Mouse (Mus musculus) forebrain, embryonic 16.5 days (tissue): ENCODE data around the gene Hoxa6. TPM values are rescaled to one million over a fixed set of nuclear protein-coding genes. Genes with fewer than 3 reads are reported as not detected.

ENCODE experiments used
- ATAC-seq: fragments of 200-750 bp; cut with Nextera tagmentation; 2 replicates; pipeline ENCODE4 v1.8.0; 2017; ENCODE audit warnings: mild to moderate bottlenecking, moderate library complexity
- H3K27ac ChIP-seq: fragments of 300-500 bp; sonication (generic); 2 replicates; pipeline ENCODE4 v1.5.1; 2014; ENCODE audit warnings: low read length, control low read depth
- H3K27me3 ChIP-seq: fragments of 300-500 bp; sonication (generic); replicated peaks from 2 replicates; pipeline ENCODE4 v1.6.1; 2014; ENCODE audit warnings: low read length; ENCODE audit not compliant: control insufficient read depth, insufficient read depth
- H3K36me3 ChIP-seq: fragments of 300-500 bp; sonication (generic); 2 replicates; pipeline ENCODE4 v1.6.1; 2014; ENCODE audit not compliant: control insufficient read depth, insufficient read depth
- H3K4me1 ChIP-seq: fragments of 300-500 bp; sonication (generic); replicated peaks from 2 replicates; pipeline ENCODE4 v1.6.1; 2014; ENCODE audit warnings: low read length; ENCODE audit not compliant: control insufficient read depth, insufficient read depth
- H3K4me2 ChIP-seq: fragments of 300-500 bp; sonication (generic); 2 replicates; pipeline ENCODE4 v1.6.1; 2014; ENCODE audit warnings: mild to moderate bottlenecking, low read length, control low read depth
- H3K4me3 ChIP-seq: fragments of 300-500 bp; sonication (generic); replicated peaks from 2 replicates; pipeline ENCODE4 v1.5.1; 2014; ENCODE audit warnings: mild to moderate bottlenecking, low read length, control low read depth
- H3K9ac ChIP-seq: fragments of 300-500 bp; sonication (generic); replicated peaks from 2 replicates; pipeline ENCODE4 v1.6.1; 2014; ENCODE audit warnings: low read depth, low read length, control low read depth
- H3K9me3 ChIP-seq: fragments of 300-500 bp; sonication (generic); 2 replicates; pipeline ENCODE4 v1.6.1; 2016; ENCODE audit warnings: low read length; ENCODE audit not compliant: control insufficient read depth
- WGBS: fragments of 180-500 bp; shearing (Covaris S2); extraction: QIAGEN DNeasy Blood & Tissue Kit; methylation state at CpG from one replicate; pipeline ENCODE4 v1.1.7; 2014; 5-methylcytosine and 5-hydroxymethylcytosine counted together
- polyA plus RNA-seq: library from polyadenylated mRNA; unstranded; fragments of >200 nt; fragmentation: Nextera tagmentation; extraction: Ambion mirVana; gene quantifications from 2 replicates; pipeline ENCODE4 v1.2.1, GENCODE M21; 2015

The Hoxa6 gene
- polyA plus RNA-seq, 1 experiment from 2014 or later: not detected

- under 1% methylated on average over 25 of the region's 25 CpGs for WGBS
- Histone ChIP-seq H3K36me3 (no peaks in the 10 kb centered on the region), H3K9ac (no peak overlapping the region), H3K4me2 (peak overlapping the region; percentile 39), H3K4me1 (peaks cover 17% of the 10 kb centered on the region), H3K9me3 (no peaks in the 10 kb centered on the region), H3K27ac (no peak overlapping the region), H3K27me3 (peaks cover 94% of the 10 kb centered on the region), H3K4me3 (peak overlapping the region; percentile 24)
- ATAC-seq: peak; percentile 41; the same call in 1 of the 2 replicates
Observed at GRCm38 (mm10) chr6:52217459-52217768, 8.9 kb upstream of the Hoxa6 start.

GRCm38 (mm10) chr6:52216691-52217458 is 8.4 kb upstream of the Hoxa6 start:
- peak overlapping the region; percentile 24 for H3K4me3 ChIP-seq
- H3K9me3 ChIP-seq: no peaks in the 10 kb centered on the region
- peaks cover 15% of the 10 kb centered on the region for H3K4me1 ChIP-seq
- ATAC-seq: no peak
- H3K9ac ChIP-seq: no peak overlapping the region
- H3K36me3 ChIP-seq: no peaks in the 10 kb centered on the region
- 2% methylated on average over 60 of the region's 60 CpGs for WGBS
- peak overlapping the region; percentile 39 for H3K4me2 ChIP-seq
- no peak overlapping the region for H3K27ac ChIP-seq
- H3K27me3 ChIP-seq: peaks cover 94% of the 10 kb centered on the region

DNA sequence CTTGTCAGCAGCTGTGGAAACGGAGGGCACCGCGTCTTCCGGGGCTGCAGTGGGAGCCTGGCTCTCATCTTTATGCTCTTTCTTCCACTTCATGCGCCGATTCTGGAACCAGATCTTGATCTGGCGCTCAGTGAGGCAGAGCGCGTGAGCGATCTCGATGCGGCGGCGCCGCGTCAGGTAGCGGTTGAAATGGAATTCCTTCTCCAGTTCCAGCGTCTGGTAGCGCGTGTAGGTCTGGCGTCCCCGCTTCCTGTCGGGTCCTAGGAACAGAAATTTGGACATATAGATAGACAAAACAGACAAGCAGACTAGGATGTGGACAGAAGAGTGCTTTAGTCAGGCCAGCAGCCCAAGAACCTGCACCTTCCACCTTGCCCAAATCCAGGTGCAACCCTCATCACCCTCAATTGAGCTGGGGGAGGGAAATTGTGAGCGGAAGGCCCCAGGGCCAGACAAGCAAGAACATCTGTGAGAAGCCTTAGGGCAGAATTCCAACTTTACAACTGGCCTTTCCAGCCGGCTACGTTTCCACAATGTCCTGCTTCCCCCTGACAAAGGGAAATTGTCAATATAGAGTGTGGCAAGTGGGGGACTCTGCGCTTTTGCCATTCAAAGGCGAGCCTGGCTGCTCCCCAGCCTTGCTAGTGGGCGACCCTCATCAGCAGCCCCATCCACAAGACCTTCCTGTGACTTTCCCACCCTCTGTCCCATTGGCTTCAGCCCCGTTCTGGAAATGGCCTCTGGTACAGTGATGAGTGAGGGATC is 7.4 kb upstream of the Hoxa6 start:
- no peak overlapping the region for H3K4me3 ChIP-seq
- no peaks in the 10 kb centered on the region for H3K36me3 ChIP-seq
- H3K27ac ChIP-seq: no peak overlapping the region
- 1% methylated on average over 30 of the region's 30 CpGs for WGBS
- H3K4me2 ChIP-seq: no peak overlapping the region
- H3K9ac ChIP-seq: no peak overlapping the region
- ATAC-seq: no peak
- H3K9me3 ChIP-seq: no peaks in the 10 kb centered on the region
- H3K4me1 ChIP-seq: peaks cover 10% of the 10 kb centered on the region
- peaks cover 95% of the 10 kb centered on the region for H3K27me3 ChIP-seq

DNA sequence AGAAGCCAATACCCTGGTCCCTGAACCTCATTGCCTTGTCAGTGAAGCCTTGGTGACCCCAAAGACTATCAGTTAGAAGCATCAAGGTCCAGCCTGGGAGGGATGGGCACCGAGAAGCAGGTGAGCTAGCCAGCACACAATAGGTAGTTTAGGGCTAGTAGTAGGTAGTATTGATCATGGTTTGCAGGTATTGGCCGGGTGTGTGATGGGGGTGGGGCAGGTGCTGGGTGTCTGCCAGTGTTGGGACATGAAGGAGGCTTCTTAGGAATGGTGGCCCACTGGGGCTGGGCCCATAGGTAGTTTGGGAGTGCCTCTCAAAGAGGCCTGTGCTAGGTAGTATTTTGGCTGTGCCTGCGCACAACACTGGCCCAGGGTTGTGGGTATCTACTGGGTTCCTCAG is 6.5 kb upstream of the Hoxa6 start:
- Histone ChIP-seq H3K9ac (no peak overlapping the region), H3K4me3 (no peak overlapping the region), H3K9me3 (no peaks in the 10 kb centered on the region), H3K27ac (no peak overlapping the region), H3K27me3 (peaks cover 94% of the 10 kb centered on the region), H3K4me1 (peaks cover 10% of the 10 kb centered on the region), H3K4me2 (no peak overlapping the region), H3K36me3 (no peaks in the 10 kb centered on the region)
- WGBS: 17% methylated on average over 3 of the region's 3 CpGs
- no peak for ATAC-seq

GRCm38 (mm10) chr6:52214271-52214670 is 5.7 kb upstream of the Hoxa6 start:
- no peak overlapping the region for H3K4me3 ChIP-seq
- H3K9ac ChIP-seq: no peak overlapping the region
- no peaks in the 10 kb centered on the region for H3K36me3 ChIP-seq
- ATAC-seq: no peak
- no peaks in the 10 kb centered on the region for H3K9me3 ChIP-seq
- no peak overlapping the region for H3K4me2 ChIP-seq
- WGBS: 6% methylated on average over 5 of the region's 5 CpGs
- H3K27ac ChIP-seq: no peak overlapping the region
- peaks cover 94% of the 10 kb centered on the region for H3K27me3 ChIP-seq
- H3K4me1 ChIP-seq: peaks cover 10% of the 10 kb centered on the region

DNA sequence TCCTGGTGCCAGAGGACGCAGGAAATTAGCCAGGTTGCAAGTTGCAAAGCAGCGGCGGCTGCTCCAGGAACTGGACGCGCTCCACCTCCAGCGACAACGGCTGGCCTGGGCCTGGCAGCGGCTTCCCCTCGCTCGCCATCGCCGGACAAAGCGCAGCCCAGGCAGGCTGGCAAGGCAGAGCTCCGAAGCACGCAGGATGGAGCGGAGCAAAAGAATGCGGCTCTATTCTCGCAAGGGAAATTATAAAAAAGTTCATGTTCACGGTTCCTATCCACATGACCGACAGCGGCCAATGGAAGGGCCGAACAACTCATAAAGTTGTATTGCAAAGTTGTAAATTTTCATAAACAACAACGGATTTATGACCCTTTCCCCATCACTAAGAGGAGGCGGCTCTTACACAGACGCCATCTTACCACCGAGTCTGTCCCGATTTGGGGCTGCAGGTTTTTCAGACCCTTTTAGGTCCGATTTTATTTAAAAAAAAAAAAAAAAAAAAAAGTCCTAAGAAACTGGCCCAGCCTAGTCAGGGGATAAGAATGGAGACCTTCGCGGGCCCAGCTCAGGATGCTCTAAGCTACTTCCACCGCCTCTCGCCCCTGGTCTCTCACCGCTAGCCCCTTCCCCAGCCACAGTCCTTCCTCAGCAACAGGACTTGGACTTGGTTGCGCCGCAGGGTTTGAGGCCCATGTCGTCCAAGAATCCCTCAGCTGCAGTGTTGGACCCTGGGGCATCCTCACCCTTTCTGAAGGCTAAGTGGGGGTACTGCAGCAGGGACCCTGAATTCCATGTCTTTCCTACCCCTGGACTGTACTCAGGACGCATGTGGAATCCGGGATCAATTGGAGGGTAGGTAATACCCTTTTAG is 4.8 kb upstream of the Hoxa6 start, which contains the start of the genes Hoxa3 and Gm28308:
TSS of gene Hoxa3 (minus strand) at position 218 of the 868 bp plus-strand sequence.
TSS of gene Gm28308 (minus strand) at position 221 of the 868 bp plus-strand sequence.
- ATAC-seq: no peak
- WGBS: 2% methylated on average over 38 of the region's 38 CpGs
- H3K27ac ChIP-seq: no peak within 1 kb of the TSS
- peaks cover 94% of the 10 kb centered on the region for H3K27me3 ChIP-seq
- peaks cover 10% of the 10 kb centered on the region for H3K4me1 ChIP-seq
- no peaks in the 10 kb centered on the region for H3K36me3 ChIP-seq
- no peak within 1 kb of the TSS for H3K9ac ChIP-seq
- no peaks in the 10 kb centered on the region for H3K9me3 ChIP-seq
- no peak within 1 kb of the TSS for H3K4me2 ChIP-seq
- H3K4me3 ChIP-seq: no peak within 1 kb of the TSS

GRCm38 (mm10) chr6:52212556-52213118 is 4.1 kb upstream of the Hoxa6 start:
- no peak overlapping the region for H3K4me3 ChIP-seq
- H3K9ac ChIP-seq: no peak overlapping the region
- no peaks in the 10 kb centered on the region for H3K36me3 ChIP-seq
- no peak overlapping the region for H3K4me2 ChIP-seq
- peaks cover 10% of the 10 kb centered on the region for H3K4me1 ChIP-seq
- peaks cover 96% of the 10 kb centered on the region for H3K27me3 ChIP-seq
- ATAC-seq: no peak
- WGBS: 1% methylated on average over 22 of the region's 22 CpGs
- no peak overlapping the region for H3K27ac ChIP-seq
- no peaks in the 10 kb centered on the region for H3K9me3 ChIP-seq

GRCm38 (mm10) chr6:52211961-52212360 is 3.4 kb upstream of the Hoxa6 start:
- Histone ChIP-seq H3K4me1 (peaks cover 4% of the 10 kb centered on the region), H3K9ac (no peak overlapping the region), H3K27me3 (peaks cover 96% of the 10 kb centered on the region), H3K36me3 (no peaks in the 10 kb centered on the region), H3K27ac (no peak overlapping the region), H3K4me3 (no peak overlapping the region), H3K9me3 (no peaks in the 10 kb centered on the region), H3K4me2 (no peak overlapping the region)
- WGBS: 3% methylated on average over 13 of the region's 13 CpGs
- 0 out of 2 replicates have a peak, but pooled peaks have one; percentile 36 for ATAC-seq
